Mouse (Mus musculus): Measurements from ENCODE around the gene Fam149b.
"Not testable (repeated sequence)": the region's sequence is repeated elsewhere in the genome, so short reads cannot be mapped to it uniquely, and the experiment has no call there.

Fam149b gene

DNA sequence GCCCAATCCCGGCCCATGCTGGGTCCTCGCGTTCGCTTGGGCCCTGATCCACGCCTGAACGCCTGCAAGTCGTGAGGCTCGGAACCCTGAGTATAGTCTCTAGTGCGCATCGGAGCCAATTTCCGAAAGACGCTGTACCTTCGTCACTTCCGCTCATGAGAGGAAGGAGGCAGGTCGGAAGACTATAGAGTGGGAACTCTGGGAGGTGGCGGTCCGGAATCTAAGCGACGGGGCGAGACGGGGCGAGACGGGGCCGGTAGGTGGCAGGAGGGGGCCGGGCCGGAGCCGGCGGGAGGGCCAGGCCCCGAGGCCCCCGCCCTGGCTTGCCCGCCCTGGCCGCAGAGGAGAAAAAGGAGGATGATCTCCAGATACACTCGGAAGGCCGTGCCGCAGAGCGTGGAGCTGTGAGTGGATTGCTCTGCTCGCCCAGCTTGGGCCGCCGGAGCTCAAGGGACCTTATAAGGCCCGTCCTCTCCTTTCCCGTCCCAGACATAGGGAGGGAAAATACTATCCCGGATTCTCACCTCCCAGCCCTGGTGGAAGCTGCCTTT lies at the start of gene Fam149b, which contains the start of gene Ecd:
Fam149b (plus strand) TSS at position 172 of the 551 bp plus-strand sequence.
Ecd (minus strand) TSS at position 131 of the 551 bp plus-strand sequence.
- peak; percentile 88 to 90 for DNase-seq (ENCODE audit: low spot score in 2 of 2)

DNA sequence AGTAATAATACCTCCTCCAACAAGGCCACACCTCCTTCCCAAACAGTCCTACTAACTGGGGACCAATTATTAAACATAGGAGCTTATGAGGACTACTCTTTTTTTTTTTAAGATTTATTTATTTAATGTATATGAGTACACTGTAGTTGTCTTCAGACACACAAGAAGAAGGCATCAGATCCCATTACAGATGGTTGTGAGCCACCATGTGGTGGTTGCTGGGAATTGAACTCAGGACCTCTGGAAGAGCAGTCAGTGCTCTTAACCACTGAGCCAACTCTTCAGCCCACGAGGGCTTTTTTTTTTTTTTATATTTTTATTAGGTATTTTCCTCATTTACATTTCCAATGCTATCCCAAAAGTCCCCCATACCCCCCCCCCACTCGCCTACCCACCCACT lies 42.9 kb upstream of the Fam149b start:
- not testable (repeated sequence) for DNase-seq (ENCODE audit: low spot score in 2 of 2)

DNA sequence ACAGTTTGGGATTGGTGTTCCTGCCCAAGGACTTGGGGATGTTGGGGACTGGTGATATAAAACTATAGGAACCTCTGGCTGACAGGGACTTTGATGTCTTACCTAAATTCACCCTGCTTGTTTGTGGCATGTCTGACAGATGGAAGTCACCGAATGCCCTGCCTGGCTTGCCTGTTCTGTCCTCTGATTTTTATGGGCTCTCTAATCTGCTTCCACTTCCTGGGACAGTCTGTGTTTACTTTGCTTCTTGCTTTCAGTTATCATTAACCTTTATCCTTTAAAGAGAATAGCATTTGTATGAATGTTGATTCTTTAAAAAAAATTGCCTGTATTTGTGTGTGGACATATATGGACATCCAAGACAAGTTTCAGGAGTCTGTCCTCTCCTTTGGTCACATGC lies 32.8 kb upstream of the Fam149b start:
- no peak for DNase-seq (ENCODE audit: low spot score in 2 of 2)

DNA sequence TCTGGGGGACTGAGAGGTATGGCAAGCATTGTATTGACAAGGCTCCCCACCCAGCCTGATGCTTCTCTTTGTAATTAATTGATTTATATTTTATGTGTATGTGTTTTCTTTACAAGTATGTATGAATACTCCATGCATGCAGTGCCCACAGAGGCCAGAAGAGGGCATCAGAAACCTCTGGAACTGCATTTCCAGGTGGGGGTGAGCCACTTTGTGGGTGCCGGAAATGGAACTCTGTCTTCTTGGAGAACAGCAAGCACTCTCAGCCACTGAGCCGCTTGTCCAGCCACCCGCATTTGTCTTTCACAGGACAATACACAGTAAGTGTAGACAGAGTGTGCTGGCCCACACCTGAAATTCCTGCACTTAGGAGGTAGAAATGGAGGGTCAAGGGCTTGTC lies 28.5 kb upstream of the Fam149b start:
- DNase-seq (ENCODE audit: low spot score in 2 of 2): peak; percentile 12 to 36

DNA sequence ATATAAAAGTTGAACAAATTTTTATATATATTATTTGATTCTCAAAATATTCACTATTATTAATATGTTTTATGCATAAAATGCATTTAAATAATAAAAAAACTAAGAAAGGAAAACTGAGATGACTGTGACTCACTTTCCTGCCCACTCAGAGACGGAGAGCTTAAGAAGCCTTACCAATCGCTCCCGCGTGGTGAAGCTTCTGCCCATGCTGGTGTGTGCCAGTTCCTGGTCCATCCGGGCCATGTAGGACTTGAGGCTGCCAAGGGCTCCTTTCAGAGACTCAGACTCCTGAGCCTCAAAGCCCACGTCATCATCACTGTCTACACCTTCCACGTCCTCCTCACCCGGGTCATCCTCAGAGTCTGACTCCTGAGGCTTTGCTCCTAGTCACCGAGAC lies 23.8 kb upstream of the Fam149b start:
- no peak for DNase-seq (ENCODE audit: low spot score in 2 of 2)

DNA sequence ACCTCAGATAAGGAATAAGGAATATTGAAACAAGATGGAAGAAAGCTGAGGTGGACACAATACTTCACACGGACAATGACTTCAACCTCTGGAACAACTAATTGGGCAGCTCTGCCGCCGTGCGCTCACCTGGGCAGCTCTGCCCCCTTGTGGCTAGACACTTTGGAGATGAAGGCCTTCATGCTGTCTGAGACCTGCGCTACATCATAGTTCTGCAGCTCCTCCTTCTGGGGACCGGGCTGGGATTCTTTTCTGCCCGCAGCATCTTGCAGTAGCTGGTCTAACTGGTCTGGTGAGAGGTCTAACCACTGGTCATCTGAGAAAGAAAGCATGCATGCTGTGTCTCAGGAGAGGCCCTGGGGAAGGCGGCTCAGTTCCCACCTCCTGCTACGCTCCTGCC lies 19.5 kb upstream of the Fam149b start:
- no peak for DNase-seq (ENCODE audit: low spot score in 2 of 2)

DNA sequence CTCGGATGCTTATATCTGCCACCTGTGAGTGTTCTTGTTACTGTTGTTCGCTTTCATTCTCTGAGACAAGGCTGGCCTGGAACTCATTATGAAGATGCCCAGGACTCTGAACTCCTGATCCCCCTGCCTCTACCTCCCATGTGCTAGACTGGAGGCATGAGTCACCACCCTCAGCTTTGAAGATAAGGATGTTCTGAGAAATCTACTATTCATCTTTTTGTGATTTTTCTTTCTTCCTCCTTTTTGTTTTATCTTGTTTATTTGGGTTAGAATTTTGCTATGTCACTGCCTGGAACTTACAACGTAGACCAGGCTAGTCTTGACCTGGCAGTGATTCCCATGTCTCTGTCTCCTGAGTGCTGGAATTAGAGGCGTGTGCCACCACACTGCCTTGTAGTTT lies 16.6 kb upstream of the Fam149b start:
- no peak for DNase-seq (ENCODE audit: low spot score in 2 of 2)

DNA sequence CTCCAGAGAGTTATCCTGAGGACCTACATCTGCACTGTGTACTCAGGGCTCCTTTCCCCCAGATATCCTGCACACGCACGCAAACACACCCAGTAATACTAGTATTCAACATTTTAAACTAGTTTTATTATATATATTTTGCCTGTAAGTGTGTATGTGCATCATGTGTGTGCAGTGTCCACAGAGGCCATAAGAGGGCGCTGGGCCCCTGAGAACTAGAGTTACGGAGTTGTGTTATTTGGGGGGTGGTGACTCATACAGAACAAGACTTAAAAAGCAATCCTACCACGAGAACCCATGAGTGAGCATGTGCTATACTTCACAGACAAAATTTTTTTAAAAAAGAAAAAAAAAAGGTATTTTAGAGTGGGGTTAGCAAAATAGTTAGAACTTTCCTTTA lies 8.5 kb upstream of the Fam149b start:
- DNase-seq (ENCODE audit: low spot score in 2 of 2): no peak

DNA sequence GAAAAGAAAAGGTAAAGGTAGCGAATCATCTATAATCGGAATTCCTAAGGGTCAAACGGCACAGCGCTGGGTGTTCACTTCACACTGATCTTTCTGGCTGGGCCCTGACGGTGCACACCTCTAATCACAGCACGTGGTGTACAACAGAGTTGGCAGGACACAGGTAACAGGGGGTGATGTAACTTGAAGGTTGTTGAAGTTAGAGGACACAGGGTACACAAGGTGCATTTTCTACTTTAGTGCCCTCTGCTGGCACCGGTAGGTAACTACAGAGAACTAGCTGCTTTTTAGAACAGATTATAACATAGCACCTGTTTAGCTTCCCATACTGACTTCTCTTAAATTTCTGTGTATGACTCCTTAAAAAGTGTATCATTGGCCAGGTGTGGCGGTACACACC lies 7.8 kb upstream of the Fam149b start:
- no peak for DNase-seq (ENCODE audit: low spot score in 2 of 2)

DNA sequence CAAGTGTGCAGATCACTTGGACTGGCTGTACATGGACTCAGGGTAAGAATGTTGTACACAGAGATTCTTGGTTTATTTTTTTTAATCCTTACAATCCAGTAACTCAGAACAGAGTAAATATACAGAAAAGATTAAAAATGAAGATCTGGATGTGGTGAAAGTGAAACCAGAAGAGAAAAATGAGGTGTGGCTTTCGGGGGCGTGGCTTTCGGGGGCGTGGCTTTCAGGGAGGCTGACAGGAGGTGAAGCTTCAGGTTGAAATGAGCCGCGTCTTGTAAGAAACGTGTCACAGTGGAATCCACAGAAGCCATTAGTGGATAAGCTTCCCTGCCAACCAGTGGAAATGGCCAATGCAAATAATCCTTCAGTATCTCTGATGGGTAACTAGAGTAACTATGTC lies 7.1 kb upstream of the Fam149b start:
- no peak for DNase-seq (ENCODE audit: low spot score in 2 of 2)

DNA sequence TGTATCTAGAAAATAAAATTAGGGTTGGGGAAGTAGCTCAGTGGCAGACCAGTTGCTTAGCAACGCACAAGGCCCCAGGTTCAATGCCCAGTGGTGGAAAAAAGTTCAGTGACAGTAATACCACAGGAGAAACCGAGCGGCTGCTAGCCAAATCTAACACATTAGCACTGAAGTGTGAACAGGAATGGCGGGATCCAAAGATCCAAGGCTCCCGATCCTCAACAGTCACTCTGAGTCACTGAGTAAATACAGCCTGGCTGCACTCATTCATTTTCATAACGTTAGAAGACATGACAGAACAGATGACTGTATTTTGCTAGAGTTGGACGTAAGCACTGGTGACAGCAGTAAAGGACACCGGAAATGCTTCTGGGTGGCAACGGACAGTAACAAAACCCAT lies 2.1 kb upstream of the Fam149b start:
- no peak for DNase-seq (ENCODE audit: low spot score in 2 of 2)

DNA sequence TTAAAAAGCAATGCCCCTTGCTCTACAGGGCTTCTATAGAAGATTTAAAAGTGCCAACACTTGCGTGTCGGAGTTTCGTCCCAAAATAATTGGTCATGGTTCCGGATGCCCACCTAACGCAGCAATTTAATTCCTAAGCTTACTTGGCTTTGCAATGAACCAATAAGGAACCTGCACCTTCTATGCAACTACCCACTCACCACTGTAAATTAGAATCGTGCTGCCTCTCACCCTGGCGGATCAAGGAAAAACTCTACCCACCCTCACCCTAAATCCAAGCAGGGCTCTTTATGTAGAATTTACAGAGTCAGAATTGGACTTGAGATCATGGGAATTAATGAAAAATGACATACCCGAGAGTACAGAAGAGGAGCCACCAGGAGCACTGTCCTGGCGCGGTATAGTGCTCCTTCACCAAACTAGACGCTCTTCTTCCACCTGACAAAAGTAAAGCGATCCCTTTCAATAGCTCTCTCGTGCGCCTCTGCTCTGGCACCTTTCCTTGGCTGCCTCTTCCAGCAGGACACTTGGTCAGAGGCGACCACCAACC lies 446 bp upstream of the Fam149b start:
- no peak for DNase-seq (ENCODE audit: low spot score in 2 of 2)

DNA sequence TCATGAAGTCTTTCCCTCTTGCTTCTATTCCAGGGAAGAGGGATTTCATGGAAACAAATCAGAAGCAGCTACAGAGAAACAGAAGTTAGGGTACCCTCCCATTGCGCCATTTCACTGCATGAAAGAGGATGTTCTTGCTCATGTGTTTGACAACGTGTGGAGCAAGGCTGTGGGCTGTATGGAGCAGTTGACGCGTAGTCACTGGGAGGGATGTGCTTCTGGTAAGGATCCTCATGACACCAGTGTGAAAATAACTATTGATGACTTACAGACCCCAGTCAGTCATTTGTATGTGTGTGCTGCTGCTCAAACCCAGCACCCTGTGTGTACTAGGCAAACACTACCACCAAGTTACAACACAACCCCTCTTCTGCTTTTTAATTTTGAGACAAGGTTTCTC lies 15.3 kb downstream of the Fam149b start:
- no peak for DNase-seq (ENCODE audit: low spot score in 2 of 2)

DNA sequence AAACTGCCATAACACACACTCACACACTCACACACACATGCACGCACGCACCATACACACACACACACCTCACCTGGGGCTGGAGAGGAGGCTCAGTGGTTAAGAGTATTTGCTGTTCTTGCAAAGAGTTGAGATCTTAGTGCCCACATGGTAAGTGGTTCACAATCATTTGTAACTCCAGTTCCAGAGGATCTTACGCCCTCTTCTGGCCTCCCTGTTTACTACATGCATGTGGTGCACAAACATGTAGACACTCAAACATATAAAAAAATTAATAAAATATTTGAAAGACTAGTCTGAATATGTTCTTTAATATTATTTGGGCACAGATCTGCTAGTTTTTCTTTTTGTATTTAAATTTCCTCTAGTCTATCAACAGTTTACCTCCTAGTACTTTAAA lies 20.3 kb downstream of the Fam149b start:
- DNase-seq (ENCODE audit: low spot score in 2 of 2): no peak

DNA sequence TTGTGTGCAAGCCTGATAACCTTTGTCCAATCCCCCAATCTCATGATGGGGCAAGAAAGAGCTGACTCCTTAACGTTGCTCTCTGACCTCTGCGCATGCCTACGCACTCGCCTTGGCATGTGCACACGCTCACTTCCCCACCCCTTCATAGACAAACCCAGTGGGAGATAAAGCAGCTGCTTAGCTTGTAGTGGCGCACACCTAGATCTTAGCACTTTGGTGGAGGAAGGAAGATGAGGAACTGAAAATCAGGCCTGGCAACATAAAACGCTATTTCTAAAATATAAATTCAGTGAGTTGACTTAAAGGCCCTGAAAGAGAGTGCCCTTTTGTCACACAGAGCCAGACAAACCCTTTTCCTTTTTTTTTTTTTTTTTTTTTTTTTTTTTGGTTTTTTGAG lies 22.8 kb downstream of the Fam149b start:
- DNase-seq (ENCODE audit: low spot score in 2 of 2): no peak

DNA sequence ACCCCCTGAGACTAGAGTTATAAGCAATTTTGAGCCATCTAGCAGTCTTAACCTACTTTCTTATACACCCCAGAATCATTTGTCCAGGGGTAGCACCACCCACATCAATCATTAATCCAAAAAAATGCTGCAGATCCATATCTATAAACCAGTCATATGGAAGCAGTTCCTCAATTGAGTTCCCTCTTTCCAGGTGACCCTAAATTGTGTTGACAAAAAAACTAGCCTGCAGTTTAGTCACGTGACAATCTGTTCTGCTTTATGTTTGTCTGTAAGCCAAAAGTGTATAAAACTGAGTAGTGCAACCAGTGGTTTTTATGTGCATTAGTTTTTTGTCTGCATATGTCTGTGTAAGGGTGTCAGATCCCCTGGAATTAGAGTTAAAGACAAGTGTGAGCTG lies 23.9 kb downstream of the Fam149b start:
- no peak for DNase-seq (ENCODE audit: low spot score in 2 of 2)

DNA sequence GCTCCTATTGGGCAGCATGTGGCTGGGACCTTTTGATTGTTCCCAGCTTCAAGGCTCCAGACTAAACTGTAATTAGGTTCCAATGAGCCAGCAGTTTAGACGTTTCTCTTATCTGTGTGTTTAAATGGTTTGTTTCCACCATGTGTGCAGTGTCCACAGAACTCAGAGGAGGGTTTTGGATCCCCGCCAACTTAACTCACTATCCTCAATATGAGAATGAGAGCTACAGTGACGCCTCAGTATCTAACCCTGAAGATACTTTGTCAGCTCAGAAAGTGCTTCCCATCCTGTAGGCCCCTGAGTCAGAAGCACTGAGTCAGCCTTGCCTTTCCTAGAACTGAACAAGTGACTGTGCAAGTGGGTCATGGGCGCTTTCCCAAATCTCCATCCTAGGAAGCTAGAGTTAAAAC lies 29.2 kb downstream of the Fam149b start:
- no peak for DNase-seq (ENCODE audit: low spot score in 2 of 2)

DNA sequence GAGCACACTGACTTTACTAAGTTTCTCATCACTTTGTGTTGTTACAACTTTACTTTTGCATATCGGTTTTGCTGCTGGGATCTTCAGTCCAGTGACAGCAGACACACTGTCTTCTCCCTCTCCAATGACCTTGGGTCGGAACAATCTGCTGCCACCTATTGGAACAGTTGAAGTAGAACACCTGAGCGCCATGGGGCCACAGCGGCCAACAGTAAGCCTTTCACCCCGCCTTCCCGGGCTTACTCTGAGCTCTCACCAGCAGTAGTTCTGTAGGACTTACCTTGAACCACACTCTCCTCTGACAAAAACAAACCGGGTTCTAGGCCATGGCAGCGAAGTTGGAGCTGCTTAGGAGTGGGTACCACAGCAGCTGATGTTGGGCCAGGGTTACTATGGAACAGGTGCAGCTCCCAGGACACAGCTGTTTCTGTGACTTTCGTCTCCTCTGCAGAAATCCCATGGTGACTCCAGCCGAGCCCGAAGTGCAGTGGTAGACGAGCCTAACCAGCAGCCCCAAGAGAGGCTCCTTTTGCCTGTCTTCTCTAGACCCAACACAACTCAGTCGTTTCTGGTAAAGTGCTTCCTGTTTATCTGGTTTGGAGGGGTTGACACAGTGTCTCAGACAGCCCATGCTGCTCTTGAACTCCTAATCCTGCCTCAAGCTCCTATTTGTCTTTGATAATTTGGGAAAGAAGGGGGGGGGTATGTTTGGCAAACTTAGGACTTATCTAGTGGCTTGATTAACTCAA lies 30.5 kb downstream of the Fam149b start:
- no peak for DNase-seq (ENCODE audit: low spot score in 2 of 2)

DNA sequence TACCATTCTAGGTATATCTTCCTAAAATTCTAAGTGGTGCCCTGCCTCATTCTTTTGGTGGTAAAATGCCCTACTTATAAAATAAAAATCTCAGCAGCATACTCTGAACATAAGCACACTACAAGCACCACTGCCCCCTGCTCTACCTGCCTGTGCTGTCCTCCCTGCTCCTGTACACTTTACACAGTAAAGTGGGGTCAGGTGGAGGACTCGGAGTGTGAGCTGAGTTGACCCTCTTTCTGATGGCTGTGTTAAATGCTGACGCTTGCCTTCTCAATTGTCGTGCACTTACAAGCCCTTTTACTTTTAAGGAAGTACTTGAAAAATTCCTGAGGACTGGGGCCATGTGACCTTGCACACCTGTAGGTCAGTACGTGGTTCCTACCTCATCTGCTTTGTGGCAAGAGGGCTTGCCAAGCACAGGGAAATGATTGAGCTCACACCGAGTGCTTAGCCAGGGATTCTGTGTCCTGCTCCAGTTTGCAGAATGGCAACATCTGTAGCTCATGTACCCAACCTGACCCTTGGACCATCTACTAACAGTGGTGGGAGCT lies 31.2 kb downstream of the Fam149b start:
- DNase-seq (ENCODE audit: low spot score in 2 of 2): no peak

DNA sequence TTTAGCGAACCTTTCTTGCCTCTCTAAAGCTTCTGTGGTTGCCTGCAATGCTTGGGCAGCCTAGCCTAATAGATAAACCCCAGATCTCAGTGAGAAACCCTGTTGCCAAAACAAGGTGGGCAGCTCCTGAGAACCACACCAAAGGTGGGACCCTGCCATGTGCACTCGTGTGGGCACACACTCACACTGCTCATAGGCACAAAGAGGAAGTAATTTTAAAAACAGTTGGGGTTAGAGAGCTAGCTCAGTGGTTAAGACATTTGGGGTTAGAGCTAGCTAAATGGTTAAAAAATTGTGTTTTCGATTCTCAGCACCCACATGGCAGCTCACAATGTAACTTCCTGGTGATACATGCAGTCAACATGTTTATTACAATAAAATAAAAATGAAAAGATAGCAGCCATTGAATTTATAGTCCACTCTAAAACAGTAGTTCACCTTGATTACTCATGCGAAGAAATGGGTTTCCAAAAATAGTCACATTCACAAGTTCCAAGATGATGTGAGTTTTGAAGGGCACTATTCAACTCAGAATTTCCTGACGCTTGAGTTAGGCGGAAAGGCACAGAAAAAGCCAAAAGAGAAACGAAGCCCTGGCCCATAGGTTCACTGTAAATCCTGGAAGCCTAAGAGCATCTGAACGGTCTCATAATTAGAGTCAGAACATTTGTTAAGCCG lies 31.9 kb downstream of the Fam149b start:
- no peak for DNase-seq (ENCODE audit: low spot score in 2 of 2)

DNA sequence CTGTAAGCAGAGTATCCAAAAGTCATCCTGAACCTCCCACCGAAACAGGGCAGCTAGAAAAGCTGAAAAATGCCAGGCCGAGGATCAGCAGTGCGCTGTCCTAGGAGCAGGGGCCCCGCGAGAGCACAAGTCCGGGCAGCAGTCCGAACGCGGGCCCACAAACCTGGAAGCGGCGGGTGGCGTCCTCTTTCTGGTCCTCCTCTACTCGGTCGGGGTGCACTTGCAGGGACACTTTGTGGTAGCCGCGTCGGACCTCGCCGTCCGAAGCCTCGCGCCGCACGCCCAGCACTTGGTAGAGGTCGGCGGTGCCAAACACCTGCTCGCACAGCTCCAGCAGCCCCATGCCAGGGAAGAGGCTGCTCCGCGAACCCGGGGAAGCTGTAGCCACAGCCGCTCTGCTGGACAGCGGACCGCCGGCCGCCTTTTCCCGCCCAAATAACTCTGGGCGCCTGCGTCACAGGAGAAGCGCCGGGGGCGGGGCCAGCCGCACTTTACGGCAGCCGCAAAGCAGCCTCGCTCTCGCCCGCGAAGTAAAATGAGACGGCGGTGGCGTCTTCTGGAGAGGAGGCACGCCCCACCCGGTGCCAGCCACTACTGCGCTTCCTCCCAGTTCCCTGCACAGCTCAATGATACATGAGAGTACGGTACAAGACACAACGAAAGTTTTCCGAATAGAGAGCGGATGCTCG lies 40.6 kb downstream of the Fam149b start, which contains the start of gene Dnajc9:
Dnajc9 (minus strand) TSS at position 470 of the 689 bp plus-strand sequence.
- peak; percentile 94 to 96 for DNase-seq (ENCODE audit: low spot score in 2 of 2)
